Comparison of ENCODE assay signal across 9 mouse cellular contexts in the genomic region with DNA sequence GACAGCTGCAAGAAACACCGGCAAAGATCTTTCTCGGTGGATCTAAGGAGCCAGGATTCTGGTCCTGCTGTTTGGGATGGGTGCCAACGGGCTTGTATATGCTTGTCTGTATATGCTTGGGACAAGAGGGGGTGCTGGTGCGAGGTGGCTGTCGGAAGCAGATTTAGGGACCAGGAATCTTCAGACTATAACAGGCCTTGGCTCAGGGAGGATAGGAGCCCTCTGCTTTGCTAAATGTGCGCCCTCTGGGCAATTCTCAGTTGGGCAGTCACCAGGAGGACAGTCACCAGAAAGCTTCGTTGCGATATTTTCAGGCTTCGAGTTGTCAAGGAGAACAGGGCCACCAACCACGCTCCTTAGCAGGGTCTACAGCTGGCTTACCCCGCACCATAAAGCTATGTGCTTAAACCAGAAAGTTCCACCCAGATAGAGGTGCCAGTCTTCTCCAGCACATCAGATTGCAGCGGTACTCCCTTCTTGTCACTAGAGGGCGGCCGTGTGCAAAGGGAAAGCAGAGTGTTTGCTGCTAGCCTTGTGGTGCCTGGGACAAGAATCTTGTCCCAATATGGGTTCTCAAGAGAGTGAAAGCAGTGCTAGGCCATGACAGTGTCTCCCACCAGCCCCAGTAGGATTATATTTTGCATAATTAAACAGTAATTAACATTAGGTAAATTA. TPM values are rescaled to one million over a fixed set of nuclear protein-coding genes. Genes with fewer than 3 reads are reported as not detected.
DNase-seq lines count a peak whose midpoint lies in the region; ATAC-seq and TF ChIP-seq lines count a peak whose summit lies in the region.
"Had no signal": no experiment of that assay in that cellular context is flagged by ENCODE, and none has a peak within 500 bp of the region (broad histone marks: within the 10 kb centered on the region; RNA-seq: fewer than 3 reads in every experiment).

No protein-coding gene starts in this region.

- no peaks in the 10 kb centered on the region for H3K27me3 ChIP-seq in limb, embryonic 14.5 days (ENCODE audit: control insufficient read depth, insufficient read depth, low read length)
- H3K27me3 ChIP-seq in splenic B cell, adult 2 months (ENCODE audit: control insufficient read depth, insufficient read depth, low read length, poor library complexity, severe bottlenecking) = no peaks in the 10 kb centered on the region
- H3K27me3 ChIP-seq: embryonic facial prominence, embryonic 13.5 days had no signal

- no peaks in the 10 kb centered on the region for H3K36me3 ChIP-seq in limb, embryonic 14.5 days (ENCODE audit: control insufficient read depth, insufficient read depth, low read length)
- H3K36me3 ChIP-seq in splenic B cell, adult 2 months (ENCODE audit: control insufficient read depth, insufficient read depth, low read length, poor library complexity, severe bottlenecking) = no peaks in the 10 kb centered on the region
- H3K36me3 ChIP-seq: embryonic facial prominence, embryonic 13.5 days had no signal

- peak; percentile 26 for DNase-seq in 3134 (ENCODE audit: extremely low read depth, insufficient read length, low spot score)
- DNase-seq in R1 (ENCODE audit: low read depth, low spot score) = peak; percentile 85
- DNase-seq in cerebellum, postnatal 14 days = peak; percentile 81 to 86
- DNase-seq in gastrocnemius, adult 18-20 months (ENCODE audit: low spot score) = peak; percentile 62
- DNase-seq in kidney, adult 9 months = peak; percentile 67
- peak; percentile 64 for DNase-seq in limb, embryonic 14.5 days (ENCODE audit: low spot score)
- DNase-seq in monocyte, adult 2 months (ENCODE audit: low read depth in 1 of 2, low spot score in 2 of 2) = peak; percentile 26 to 43
- peak; percentile 85 for DNase-seq in splenic B cell, adult 2 months (ENCODE audit: low read depth, low spot score)

- ATAC-seq in limb, embryonic 14.5 days (ENCODE audit: low FRiP score, low read depth) = peak; percentile 63; the same call in 1 of the 2 replicates

- H3K9me3 ChIP-seq in limb, embryonic 14.5 days (ENCODE audit: control insufficient read depth, low read length) = no peaks in the 10 kb centered on the region
- H3K9me3 ChIP-seq: embryonic facial prominence, embryonic 13.5 days had no signal

- H3K9ac ChIP-seq in limb, embryonic 14.5 days (ENCODE audit: low read depth, low read length, severe bottlenecking) = no peak overlapping the region
- H3K9ac ChIP-seq: embryonic facial prominence, embryonic 13.5 days had no signal

- no peak overlapping the region for H3K4me2 ChIP-seq in limb, embryonic 14.5 days (replicated peaks; ENCODE audit: low read depth, low read length, severe bottlenecking)
- H3K4me2 ChIP-seq: embryonic facial prominence, embryonic 13.5 days had no signal

- 39% methylated on average over 14 of the region's 14 CpGs for WGBS in limb, embryonic 14.5 days

- H3K4me3 ChIP-seq in limb, embryonic 14.5 days (replicated peaks; ENCODE audit: low read length) = no peak overlapping the region
- H3K4me3 ChIP-seq: embryonic facial prominence, embryonic 13.5 days had no signal

- H3K4me1 ChIP-seq in limb, embryonic 14.5 days (ENCODE audit: control insufficient read depth, insufficient read depth, low read length) = no peaks in the 10 kb centered on the region
- H3K4me1 ChIP-seq: embryonic facial prominence, embryonic 13.5 days had no signal

- H3K27ac ChIP-seq in limb, embryonic 14.5 days (replicated peaks; ENCODE audit: low read depth, low read length) = no peak overlapping the region
- H3K27ac ChIP-seq: embryonic facial prominence, embryonic 13.5 days had no signal

- TF ChIP-seq POLR2A in limb, embryonic 14.5 days (IDR thresholded peaks at IDR 0.05; ENCODE audit: borderline replicate concordance, extremely low read depth, insufficient read depth, insufficient read length) = no peak

RNA-seq across cellular contexts. Expression of gene Clec2l, which starts 12.5 kb away (rescaled TPM):
- total RNA-seq in gastrocnemius, adult 18-20 months (2021) = not detected
- polyA plus RNA-seq in limb, embryonic 14.5 days (2012; rRNA removed) = 16.1 and 18.2 TPM in 2 replicates
- 6.3 and 11.7 TPM in 2 replicates for polyA plus RNA-seq in limb, embryonic 14.5 days (2014; fragmentation: Nextera tagmentation; extraction: Ambion mirVana)

RNA-seq across cellular contexts. Expression of gene Klrg2, which starts 13.4 kb away (rescaled TPM):
- total RNA-seq in gastrocnemius, adult 18-20 months (2021) = under 1 TPM in 1 of 2 experiments, not detected in 1; 0.31 TPM
- 1.3 and 1.5 TPM in 2 replicates for polyA plus RNA-seq in limb, embryonic 14.5 days (2012; rRNA removed)
- polyA plus RNA-seq in limb, embryonic 14.5 days (2014; fragmentation: Nextera tagmentation; extraction: Ambion mirVana) = 1.1 and 2.1 TPM in 2 replicates

Comparison
In these comparisons a context has a peak if more than half of its experiments do, and no peak if none do; other contexts are left out.
1. DNase-seq: peak in every context shown above with its lines; median percentile 85 in R1; 85 in splenic B cell, adult 2 months; 84 in cerebellum, postnatal 14 days; 67 in kidney, adult 9 months; 64 in limb, embryonic 14.5 days; 62 in gastrocnemius, adult 18-20 months; 34 in monocyte, adult 2 months; 26 in 3134.